Mouse (Mus musculus) E14TG2a.4 (cell line): ENCODE measurements around the gene Zfp428.

Experiments
- H3K27me3 ChIP-seq: 2 replicates; pipeline ENCODE4 v1.6.1; 2014; ENCODE audit warnings: low read length, control low read depth; ENCODE audit not compliant: insufficient read depth
- H3K36me3 ChIP-seq: 2 replicates; pipeline ENCODE4 v1.6.1; 2014; ENCODE audit warnings: low read length, control low read depth; ENCODE audit not compliant: insufficient read depth
- H3K4me1 ChIP-seq: replicated peaks from 2 replicates; pipeline ENCODE4 v1.6.1; 2014; ENCODE audit warnings: low read depth, low read length, control low read depth
- H3K4me3 ChIP-seq: replicated peaks from 2 replicates; pipeline ENCODE4 v1.5.1; 2014; ENCODE audit warnings: mild to moderate bottlenecking, low read length
- H3K9me3 ChIP-seq: 2 replicates; pipeline ENCODE4 v1.6.1; 2014; ENCODE audit warnings: low read length, control low read depth
- CTCF ChIP-seq: conservative IDR thresholded peaks from 2 replicates; pipeline ENCODE4 v1.5.1; 2014; ENCODE audit warnings: low read length
- NANOG ChIP-seq: IDR thresholded peaks from 2 replicates; pipeline ENCODE4 v1.6.1; 2014; ENCODE audit warnings: borderline replicate concordance, low read length, mixed read lengths
- POU5F1 ChIP-seq: IDR thresholded peaks from 2 replicates; pipeline ENCODE4 v1.6.1; 2014; ENCODE audit warnings: low read length, borderline replicate concordance

Zfp428 gene

DNA sequence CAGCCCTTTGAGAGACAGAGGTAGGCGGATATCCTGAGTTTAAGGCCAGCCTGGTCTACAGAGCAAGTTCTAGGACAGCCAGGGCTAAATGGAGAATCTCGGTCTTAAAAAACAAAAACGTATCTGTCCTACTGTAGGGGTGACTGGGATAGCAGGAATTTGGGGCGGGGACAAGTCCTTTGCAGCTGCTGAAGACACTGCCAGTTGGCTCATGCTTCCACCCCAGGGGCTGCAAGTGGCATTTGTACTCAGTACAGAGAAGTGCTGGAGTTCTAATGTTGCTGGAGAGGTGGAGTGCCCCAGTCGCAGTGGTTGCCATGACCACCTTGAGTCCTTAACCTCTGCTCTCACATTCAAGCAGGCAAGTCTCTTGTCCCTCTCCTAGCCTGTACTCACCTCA lies 16.0 kb downstream of the Zfp428 start:
- peaks cover 4% of the 10 kb centered on the region; the same call in 1 of the 2 replicates for H3K27me3 ChIP-seq
- TF ChIP-seq CTCF (no peak), NANOG (no peak), POU5F1 (no peak)
- H3K4me1 ChIP-seq = peaks cover 51% of the 10 kb centered on the region
- no peak overlapping the region for H3K4me3 ChIP-seq
- H3K9me3 ChIP-seq = no peaks in the 10 kb centered on the region
- peaks cover 13% of the 10 kb centered on the region for H3K36me3 ChIP-seq

- peaks cover 13% of the 10 kb centered on the region for H3K36me3 ChIP-seq
- H3K27me3 ChIP-seq = peaks cover 4% of the 10 kb centered on the region; the same call in 1 of the 2 replicates
- TF ChIP-seq POU5F1 (no peak), NANOG (no peak), CTCF (no peak)
Measured at GRCm38 (mm10) chr7:24523723-24524122, 16.9 kb downstream of the Zfp428 start.

GRCm38 (mm10) chr7:24524978-24525377 lies 18.2 kb downstream of the Zfp428 start:
- Histone ChIP-seq H3K4me3 (no peak overlapping the region), H3K27me3 (peaks cover 4% of the 10 kb centered on the region; the same call in 1 of the 2 replicates), H3K9me3 (no peaks in the 10 kb centered on the region), H3K36me3 (peaks cover 13% of the 10 kb centered on the region), H3K4me1 (peaks cover 43% of the 10 kb centered on the region)
- TF ChIP-seq POU5F1 = no peak
- TF ChIP-seq CTCF = no peak; the same call in 1 of the 2 replicates
- no peak for TF ChIP-seq NANOG

More at GRCm38 (mm10) chr7:24523723-24524122, 16.9 kb downstream of the Zfp428 start:
- Histone ChIP-seq H3K9me3 (no peaks in the 10 kb centered on the region), H3K4me1 (peaks cover 42% of the 10 kb centered on the region), H3K4me3 (no peak overlapping the region)

DNA sequence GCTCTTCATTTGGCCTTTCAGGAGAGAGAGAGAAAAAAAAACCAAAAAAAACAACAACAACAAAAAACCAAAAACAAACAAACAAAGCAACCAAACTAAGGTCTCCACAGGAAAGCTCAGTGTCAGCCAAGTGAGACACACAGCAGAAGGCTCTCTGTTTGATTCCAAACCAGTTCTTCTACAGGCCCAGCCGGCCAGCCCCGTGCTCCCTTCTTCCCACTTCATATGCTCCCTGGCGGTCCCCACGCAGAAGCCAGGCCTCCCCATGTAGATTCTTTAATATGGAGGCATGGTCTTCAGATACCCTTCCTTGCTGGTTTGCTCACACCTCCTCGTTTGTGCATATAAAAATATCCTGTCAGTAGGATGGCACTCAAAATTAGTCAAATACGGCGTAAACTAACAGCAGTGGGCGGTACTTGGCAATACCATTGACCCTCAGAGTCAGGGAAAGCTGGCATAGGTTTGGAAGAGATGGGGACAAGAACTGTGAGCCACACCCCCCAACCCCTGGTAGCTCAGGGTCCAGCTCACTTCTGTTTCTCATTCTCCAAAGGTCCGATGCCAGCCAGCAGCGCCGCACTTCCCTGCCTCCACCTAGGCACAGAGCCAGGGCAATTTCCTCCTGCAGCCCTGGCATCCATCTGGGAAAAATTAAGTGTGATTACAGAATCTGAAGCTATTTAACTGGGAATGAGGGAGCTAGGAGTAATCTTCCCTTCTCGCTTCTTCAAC lies 19.0 kb downstream of the Zfp428 start:
- Histone ChIP-seq H3K4me1 (peaks cover 39% of the 10 kb centered on the region), H3K9me3 (no peaks in the 10 kb centered on the region), H3K4me3 (no peak overlapping the region), H3K36me3 (peaks cover 7% of the 10 kb centered on the region), H3K27me3 (peaks cover 4% of the 10 kb centered on the region; the same call in 1 of the 2 replicates)
- TF ChIP-seq POU5F1 (no peak), CTCF (no peak), NANOG (no peak)

GRCm38 (mm10) chr7:24528861-24529260 lies 22.1 kb downstream of the Zfp428 start:
- Histone ChIP-seq H3K4me3 (no peak overlapping the region), H3K27me3 (peaks cover 11% of the 10 kb centered on the region), H3K36me3 (peaks cover 5% of the 10 kb centered on the region), H3K4me1 (peaks cover 47% of the 10 kb centered on the region), H3K9me3 (no peaks in the 10 kb centered on the region)
- TF ChIP-seq CTCF = no peak
- TF ChIP-seq POU5F1 = no peak
- TF ChIP-seq NANOG = no peak

DNA sequence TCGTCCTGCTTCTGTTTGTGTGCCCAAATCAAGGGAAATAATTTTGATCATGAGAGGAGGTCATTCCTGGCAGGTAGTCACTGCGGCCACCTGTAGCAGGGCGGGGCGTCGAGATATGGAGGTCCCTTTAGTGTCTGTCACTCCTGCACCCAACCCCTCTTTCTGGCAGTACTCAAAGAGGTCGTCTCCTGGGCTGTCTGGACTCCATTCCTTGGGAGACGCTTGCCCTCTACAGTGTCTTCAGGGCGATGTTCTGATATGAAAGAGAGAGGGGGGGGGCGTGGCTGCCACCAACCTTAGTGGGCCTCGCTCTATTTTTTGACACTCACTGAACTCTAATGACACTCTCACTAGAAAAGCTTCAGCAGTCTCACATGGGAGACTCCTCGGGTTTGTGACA lies 22.8 kb downstream of the Zfp428 start:
- no peak for TF ChIP-seq POU5F1
- Histone ChIP-seq H3K27me3 (peaks cover 12% of the 10 kb centered on the region), H3K4me1 (peaks cover 52% of the 10 kb centered on the region), H3K4me3 (peak overlapping the region; percentile 85), H3K9me3 (no peaks in the 10 kb centered on the region), H3K36me3 (peaks cover 5% of the 10 kb centered on the region)

- Histone ChIP-seq H3K4me1 (peaks cover 55% of the 10 kb centered on the region), H3K27me3 (peaks cover 19% of the 10 kb centered on the region)
Measured at GRCm38 (mm10) chr7:24530062-24530931, 23.5 kb downstream of the Zfp428 start, which contains the start of gene Irgq. Gene Irgq, plus strand, starts transcription at chr7:24530689.

DNA sequence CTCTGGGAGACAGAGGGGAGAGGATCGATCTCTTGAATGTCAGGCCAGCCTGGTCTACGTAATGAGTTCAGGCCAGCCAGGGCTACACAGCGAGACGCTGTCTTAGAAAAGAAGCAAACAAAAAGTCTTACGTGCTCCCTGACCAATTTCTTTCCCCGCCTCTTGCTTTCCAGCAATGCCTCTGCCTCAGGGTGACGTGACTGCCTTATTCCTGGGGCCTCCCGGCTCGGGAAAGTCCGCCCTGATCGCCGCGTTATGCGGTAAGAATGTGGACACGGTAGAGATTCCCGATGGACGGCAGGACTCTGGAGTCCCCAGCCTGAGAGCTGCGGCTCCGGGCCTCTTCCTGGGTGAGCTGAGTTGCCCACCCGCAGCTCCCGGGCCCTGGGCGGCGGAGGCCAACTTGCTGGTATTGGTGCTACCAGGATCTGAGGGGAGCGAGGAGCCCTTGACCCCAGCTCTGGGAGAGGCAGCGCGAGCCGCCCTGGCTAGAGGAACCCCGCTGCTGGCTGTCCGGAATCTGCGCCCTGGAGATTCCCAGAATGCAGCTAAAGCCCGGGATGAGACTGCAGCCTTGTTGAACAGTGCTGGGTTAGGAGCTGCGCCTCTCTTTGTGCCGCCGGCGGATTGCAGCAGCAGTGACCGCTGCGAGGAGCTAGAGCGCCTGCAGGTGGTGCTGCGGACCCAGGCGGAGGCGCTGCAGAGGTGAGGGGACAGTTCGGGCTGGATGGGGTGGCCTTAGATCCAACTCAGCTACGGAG lies 24.6 kb downstream of the Zfp428 start:
- H3K27me3 ChIP-seq = peaks cover 22% of the 10 kb centered on the region
- peaks cover 61% of the 10 kb centered on the region for H3K4me1 ChIP-seq
- peaks cover 10% of the 10 kb centered on the region for H3K36me3 ChIP-seq
- peak; percentile 31 for TF ChIP-seq CTCF
- TF ChIP-seq NANOG = no peak
- no peaks in the 10 kb centered on the region for H3K9me3 ChIP-seq
- H3K4me3 ChIP-seq = peak overlapping the region; percentile 85

More at GRCm38 (mm10) chr7:24530062-24530931, 23.5 kb downstream of the Zfp428 start, which contains the start of gene Irgq:
- Histone ChIP-seq H3K4me3 (peak within 1 kb of the TSS; percentile 85), H3K36me3 (peaks cover 10% of the 10 kb centered on the region), H3K9me3 (no peaks in the 10 kb centered on the region)
- TF ChIP-seq POU5F1 = no peak
- no peak for TF ChIP-seq NANOG
- TF ChIP-seq CTCF = no peak
